Mouse (Mus musculus) left cerebral cortex, adult 18-20 months (tissue): ENCODE data around the gene Bfar. TPM values are rescaled to one million over a fixed set of nuclear protein-coding genes. Genes with fewer than 3 reads are reported as not detected.
"Not testable (repeated sequence)": the region's sequence is repeated elsewhere in the genome, so short reads cannot be mapped to it uniquely, and the experiment has no call there.

Experiments
- DNase-seq, 2 experiments: peaks; one replicate each; pipeline ENCODE4 v3.0.0; 2021 to 2022; ENCODE audit warnings: low spot score in 2 of 2, mixed read lengths in 1 of 2
- long read RNA-seq, 2 experiments: library from polyadenylated mRNA; stranded (forward); transcript quantifications; one replicate each; pipeline ENCODE4 v2.0.0; 2021
- total RNA-seq, 2 experiments: library from RNA; stranded (reverse); gene quantifications; 2 replicates each; pipeline ENCODE4 v1.2.3; 2021

The Bfar gene
- total RNA-seq, result 10 to 100 TPM; 32.6 to 36.7 TPM
- long read RNA-seq, experiment 1, transcript Bfar-201 (8 exons, 3,003 nt), result major isoform, 56 of 83 reads
- long read RNA-seq, experiment 1, partial matches to known transcripts, result 10 of 83 reads
- long read RNA-seq, experiment 1, other reads (novel, unspliced or antisense), result 16 of 83 reads
- long read RNA-seq, experiment 2, transcript Bfar-201 (8 exons, 3,003 nt), result major isoform, 34 of 52 reads
- long read RNA-seq, experiment 2, partial matches to known transcripts, result 10 of 52 reads
- long read RNA-seq, experiment 2, other reads (novel, unspliced or antisense), result 8 of 52 reads

DNA sequence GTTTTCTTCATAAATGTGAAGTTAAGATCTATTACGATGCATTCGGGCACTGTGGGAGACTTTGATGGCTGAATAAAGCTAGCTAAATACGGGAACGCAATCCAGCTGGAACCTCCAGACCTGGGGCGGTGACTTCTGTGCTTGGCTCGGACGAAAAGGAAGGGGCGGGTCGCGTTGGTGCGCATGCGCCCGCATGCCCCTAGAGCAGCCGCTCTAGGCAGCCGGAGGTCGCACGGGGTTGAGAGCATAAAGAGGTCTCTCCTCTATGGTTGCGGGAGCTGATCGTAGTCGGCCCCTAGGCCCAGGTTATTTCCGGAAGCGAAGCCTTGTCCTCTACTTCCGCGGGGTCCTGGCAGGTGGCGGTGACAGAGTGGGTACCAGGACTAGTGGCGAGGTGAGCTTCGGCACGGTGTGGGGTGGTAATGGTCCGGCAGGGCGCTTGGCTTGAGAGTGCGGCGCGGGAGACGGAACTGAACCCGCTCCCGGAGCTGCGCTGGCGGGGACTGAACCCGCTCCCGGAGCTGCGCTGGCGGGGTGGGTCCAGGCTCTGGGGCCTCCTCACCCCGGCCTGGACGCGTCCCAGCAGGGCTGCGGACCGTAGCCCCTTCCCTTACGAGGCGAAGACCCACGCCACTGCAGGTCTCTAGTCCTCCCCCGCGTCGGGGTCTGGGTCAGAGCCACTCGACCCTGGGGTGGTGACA is at the start of gene Bfar, which contains the start of gene 3110001I22Rik:
TSS of gene Bfar (plus strand) at position 174 of the 701 bp plus-strand sequence.
TSS of gene 3110001I22Rik (plus strand) at position 245 of the 701 bp plus-strand sequence.
- DNase-seq, result peak; percentile 83 to 87

GRCm38 (mm10) chr16:13628345-13628744 is 43.3 kb upstream of the Bfar start:
- DNase-seq, result peak; percentile 4 to 6

DNA sequence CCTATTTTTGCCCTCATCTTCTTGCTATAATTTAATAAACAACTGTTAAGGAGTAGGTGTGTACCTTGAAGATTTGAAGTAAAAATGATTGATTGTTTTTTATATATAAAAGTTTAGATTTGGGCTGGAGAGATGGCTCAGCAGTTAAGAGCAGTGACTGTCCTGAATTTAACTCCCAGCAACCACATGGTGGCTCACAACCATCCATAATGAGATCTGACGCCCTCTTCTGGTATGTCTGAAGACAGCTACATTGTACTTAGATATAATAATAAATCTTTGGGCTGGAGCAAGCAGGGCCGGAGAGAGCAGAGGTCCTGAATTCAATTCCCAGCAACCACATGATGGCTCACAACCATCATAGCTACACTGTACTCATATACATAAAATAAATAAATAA is 33.5 kb upstream of the Bfar start:
- not testable (repeated sequence) for DNase-seq

DNA sequence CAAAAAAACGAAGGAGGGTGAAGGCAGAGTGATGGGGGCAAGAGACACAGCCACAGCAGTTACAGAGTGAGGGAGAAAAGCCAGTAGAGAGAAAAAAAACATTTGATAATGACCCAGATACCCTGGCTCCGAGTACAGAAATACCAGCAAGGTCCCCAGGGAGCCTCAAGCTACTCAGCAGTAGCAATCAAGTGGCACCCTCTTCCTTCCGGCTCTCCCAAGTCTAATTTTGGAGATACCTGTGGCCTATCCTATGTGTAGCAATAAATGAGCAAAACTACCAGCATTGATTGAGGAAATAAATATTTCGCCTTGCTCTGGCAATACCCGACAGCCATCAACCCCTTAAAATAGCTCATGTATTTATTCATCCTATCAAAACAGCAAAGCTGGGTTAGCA is 32.1 kb upstream of the Bfar start:
- DNase-seq, result no peak

DNA sequence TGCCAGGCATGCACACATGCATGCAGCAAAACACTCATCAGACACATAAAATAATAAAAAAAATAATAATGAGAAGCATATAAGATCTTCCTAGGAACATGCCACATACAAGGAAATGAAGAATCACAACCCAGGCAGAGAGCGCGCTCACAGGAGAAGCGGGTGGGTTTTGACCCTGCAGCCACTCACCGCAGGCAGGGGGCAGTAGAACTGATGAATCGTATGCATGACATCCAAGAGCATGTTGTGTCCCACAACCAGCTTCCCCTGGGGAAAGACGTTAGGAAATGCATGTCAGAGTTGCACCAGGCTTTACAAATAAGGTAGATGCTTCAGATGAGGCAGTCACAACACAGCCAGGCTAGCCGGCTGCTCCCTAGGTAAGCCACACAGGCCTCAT is 31.6 kb upstream of the Bfar start:
- no peak for DNase-seq

DNA sequence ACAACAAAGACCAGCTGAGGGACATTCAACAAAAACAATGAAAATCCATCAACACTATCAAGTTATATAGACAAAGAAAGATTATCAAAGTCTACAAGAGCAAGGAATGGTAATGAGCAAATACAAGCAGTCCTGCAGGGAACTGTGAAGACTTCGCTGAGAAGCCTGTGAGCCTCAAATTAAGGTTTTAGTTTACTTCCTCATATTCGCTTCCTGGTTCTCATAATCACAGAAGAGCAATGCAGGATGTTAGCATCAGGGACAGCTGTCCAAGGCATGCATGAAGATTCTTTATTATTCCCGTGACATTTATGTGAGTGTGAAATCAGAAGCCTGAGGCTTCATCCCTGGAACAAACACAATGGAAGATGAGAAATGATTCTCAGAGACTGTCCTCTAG is 27.2 kb upstream of the Bfar start:
- DNase-seq, result no peak

DNA sequence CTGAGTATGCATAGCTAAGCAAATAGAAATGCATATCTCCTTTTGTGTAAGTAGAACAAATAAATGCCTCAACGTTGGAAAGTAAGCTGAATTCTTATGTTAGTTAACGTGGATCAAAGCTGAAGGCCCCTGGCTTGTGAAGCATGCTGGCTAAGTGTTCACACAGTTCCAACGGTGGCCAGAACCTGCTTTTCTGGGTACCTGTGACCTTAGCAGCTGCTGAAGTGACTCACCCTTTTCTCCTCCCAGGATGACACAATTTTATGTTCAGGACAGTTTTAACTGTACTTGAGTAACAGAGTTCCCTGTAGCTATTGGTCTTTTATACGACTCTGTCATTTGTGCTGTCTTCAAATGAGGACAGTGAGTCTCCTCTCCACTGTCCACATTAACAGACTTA is 25.7 kb upstream of the Bfar start:
- DNase-seq, result no peak

DNA sequence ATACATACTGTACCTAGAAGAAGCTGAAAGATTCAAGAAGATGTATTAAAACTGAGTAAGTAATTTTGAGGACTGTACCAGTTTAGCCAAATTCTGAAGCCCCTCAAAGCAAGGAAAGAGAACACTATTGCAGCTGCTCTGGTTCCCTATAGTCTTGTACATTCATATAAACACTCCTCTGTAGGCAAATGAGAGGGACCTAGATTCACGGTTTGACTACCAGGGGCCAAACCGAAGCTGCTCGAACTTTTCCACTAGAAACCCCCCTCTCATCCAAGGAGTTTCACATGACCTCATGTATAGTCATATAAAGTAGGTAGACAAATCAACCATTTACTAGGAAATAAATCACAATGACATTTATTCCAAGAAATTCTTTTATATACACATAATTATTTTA is 12.8 kb upstream of the Bfar start:
- no peak for DNase-seq

DNA sequence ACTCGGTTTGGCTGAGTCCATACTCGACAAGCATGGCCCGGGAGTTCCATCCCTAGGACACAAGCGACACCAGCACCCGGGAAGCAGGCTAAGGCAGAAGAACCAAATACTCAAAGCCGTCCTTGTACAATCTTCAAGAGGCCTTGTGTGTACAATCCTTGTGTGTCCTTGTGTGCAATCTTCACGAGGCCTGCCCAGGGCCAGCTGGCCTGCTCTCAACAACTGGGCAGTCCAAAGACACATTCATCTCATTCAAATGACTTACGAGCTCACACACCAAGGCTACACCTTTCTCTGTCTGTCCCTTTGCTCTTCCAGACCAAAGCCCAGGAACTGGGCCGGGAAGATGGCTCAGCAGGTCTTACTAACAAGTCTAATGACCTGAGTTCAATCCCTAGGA is 10.9 kb upstream of the Bfar start:
- no peak for DNase-seq

- peak; percentile 95 to 98 for DNase-seq
Observed at GRCm38 (mm10) chr16:13667878-13668343, 3.7 kb upstream of the Bfar start, which contains the start of gene Parn. Gene Parn (minus strand): TSS chr16:13668170.

GRCm38 (mm10) chr16:13668402-13669108 is 3.1 kb upstream of the Bfar start:
- DNase-seq, result no peak

- no peak for DNase-seq
Observed at GRCm38 (mm10) chr16:13669282-13669681, 2.4 kb upstream of the Bfar start.

GRCm38 (mm10) chr16:13670896-13671295 is 762 bp upstream of the Bfar start:
- DNase-seq, result not testable (repeated sequence)

- peak; percentile 13 to 29 for DNase-seq
Observed at GRCm38 (mm10) chr16:13672386-13672898, 784 bp downstream of the Bfar start.

DNA sequence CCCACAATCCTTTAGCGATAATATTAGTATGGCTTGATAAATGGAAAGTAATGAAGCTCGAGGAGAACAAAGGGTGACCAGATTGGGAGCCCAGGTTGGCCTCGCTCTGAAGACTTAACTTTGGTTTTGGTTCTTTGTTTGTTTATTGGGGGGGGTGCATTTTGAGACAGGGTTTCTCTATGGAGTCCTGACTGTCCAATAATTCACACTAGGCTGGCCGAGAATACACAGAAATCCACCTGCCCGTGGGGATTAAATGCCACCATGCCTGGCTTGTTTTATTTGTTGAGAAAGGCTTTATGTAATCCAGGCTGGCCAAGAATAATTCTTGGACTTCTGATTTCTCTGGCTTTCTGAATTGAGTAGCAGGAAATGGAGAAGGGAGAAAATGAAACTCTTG is 1.5 kb downstream of the Bfar start:
- no peak for DNase-seq

- no peak for DNase-seq
Observed at GRCm38 (mm10) chr16:13674511-13674910, 2.9 kb downstream of the Bfar start.

GRCm38 (mm10) chr16:13678601-13679319 is 7.1 kb downstream of the Bfar start:
- DNase-seq, result no peak

- no peak for DNase-seq
Observed at GRCm38 (mm10) chr16:13698998-13699397, 27.3 kb downstream of the Bfar start.

GRCm38 (mm10) chr16:13702184-13702583 is 30.5 kb downstream of the Bfar start:
- DNase-seq, result no peak

GRCm38 (mm10) chr16:13704676-13705075 is 33.0 kb downstream of the Bfar start:
- DNase-seq, result no peak

DNA sequence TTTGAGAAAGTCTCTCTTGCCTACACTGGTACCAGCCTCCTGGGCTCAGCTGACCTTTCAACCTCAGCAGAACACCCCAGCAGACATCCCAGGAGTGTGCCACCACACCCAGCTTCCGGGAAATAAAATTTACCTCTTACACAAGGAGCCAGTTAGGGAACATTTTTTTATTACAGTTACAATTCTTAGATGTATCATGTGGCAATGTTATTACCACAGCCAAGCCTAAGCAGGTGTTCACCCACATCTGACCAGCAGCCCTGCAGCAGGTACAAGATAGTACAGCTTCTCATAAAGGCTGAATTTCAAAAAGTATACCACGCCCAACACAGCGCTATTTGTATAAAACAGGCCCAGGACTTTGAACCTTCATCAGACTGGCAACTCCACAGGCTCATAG is 43.3 kb downstream of the Bfar start:
- no peak for DNase-seq
